Mouse (Mus musculus): Measurements from ENCODE around the gene Msantd2.

Msantd2 gene

DNA sequence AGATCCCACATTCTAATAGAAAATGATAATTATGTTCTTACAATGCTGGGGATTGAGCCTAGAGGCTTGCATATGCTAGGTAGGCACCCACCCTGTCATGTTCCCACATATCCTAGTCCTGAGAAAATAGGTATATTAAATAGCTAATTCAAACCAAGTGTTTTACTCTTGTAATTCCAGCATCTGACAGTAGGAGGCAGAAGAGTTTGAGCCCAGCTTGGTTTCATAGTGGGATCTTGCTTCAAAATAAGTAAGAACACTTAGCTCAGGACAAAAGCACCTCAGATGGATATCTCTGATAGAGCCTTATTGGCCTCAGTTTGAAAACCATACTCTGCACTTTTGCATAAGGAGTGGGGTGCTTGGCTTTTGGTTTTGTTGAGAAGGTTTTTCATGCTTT is 15.2 kb downstream of the Msantd2 start:
- no peak for DNase-seq (ENCODE audit: low spot score in 2 of 2)

DNA sequence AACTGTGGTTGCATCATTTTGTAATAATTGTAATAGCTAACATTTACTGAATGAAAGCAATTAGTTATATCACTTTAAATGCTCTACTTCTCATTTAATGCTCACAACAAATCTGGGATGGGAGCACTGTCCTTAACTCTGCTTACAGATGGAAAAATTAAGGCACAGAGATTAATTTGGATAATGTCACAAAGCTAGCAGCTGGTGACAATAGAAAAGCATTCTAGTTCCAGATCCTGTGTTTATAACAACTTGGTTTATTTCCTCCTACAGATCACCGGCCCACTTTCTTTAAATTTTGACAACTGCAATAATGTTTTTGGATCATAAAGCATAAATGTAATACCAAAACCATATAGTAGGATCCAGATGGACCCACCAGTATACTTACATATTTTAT is 16.9 kb downstream of the Msantd2 start:
- no peak for DNase-seq (ENCODE audit: low spot score in 2 of 2)

DNA sequence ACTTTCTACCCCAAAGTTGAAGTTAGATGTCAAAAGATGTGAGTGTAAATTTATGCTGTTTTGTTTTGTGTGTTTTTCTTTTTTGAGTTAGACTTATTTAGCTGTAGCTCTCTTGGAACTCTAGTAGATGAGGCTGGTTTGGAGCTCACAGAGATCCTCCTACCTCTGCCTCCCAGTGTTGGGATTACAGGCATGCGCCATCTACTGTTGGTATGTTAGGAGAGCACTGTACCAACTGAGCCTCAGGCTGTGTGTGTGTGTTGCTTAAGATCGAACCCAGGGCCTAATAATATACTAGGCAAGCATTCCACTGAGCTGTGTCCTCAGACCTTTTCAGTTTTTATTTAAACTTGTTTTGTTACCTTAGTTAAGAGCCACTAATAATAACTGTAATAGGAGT is 23.0 kb downstream of the Msantd2 start:
- no peak for DNase-seq (ENCODE audit: low spot score in 2 of 2)

DNA sequence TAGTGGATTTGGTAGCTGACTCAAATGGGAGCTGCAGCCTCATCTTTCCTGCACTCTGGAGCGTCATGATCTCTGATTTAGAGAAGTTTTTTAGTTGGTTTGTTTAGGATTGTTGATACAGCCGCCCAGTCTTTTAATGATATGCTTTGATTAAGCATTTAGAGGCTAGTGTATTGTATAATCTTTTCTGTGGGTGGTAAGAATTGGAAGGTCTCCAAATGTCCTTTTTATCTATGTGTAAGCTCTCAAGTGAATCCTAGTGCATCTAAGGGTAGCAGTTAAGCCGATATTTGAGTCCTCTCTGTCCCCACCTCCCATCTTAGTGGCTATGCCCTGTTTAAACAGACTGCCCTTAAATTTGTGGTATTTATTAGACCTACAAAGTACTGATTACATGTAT is 25.3 kb downstream of the Msantd2 start:
- no peak for DNase-seq (ENCODE audit: low spot score in 2 of 2)

DNA sequence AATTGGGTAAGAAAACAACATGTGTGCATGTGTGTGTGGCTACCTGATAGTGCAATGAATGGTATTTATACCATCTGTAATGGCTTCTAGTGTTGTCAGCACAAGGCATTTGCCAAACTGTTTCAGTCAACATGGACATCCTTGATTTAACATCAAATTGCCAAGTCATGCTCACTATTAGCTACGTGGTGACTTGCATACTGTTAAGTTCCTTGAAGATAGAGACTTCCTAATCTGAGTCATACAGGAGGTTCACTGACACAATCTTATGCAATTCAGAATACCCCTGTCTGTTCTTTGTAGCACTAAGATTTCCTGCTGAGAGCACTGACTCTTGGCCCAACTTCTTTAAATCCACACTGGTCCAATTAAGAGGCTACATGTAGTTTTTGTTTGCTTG is 28.3 kb downstream of the Msantd2 start:
- no peak for DNase-seq (ENCODE audit: low spot score in 2 of 2)

DNA sequence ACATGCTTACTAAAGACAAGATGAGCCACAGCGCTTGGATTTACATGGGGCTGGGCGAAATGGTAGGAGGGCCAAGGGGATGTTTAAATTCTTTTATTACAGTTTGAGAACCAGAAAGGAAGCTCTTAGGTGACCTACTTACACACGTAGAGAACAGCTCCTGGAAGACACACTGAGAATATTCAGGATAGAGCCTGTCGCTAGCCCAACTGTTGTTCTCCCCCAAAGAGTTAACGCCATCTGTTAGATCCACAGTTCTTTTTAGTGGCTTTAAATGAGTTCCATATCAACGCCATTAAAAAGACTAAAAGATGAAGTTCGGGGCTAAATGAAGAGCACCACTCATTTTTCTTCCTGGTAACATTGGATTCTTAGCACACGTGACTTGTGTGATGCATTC is 29.9 kb downstream of the Msantd2 start:
- no peak for DNase-seq (ENCODE audit: low spot score in 2 of 2)

DNA sequence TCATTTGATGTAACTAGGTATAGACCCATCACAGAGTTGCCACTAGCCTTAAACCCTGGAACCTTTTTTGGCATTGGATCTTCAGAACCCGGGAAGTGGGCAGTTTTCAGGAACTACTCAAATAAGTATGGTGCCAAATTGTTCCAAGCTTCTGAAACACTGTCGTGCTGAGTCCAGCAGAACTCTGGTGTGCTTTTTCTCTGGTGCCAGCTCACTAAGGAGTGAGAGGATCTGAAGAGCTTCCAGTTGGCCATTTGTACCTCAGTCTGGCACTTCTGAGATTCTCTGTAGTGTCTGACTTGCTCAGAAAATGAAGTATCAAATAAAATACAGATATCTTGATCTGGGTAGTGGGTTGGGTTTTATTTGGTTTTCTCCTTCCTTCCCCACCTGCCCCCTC is 30.9 kb downstream of the Msantd2 start:
- no peak for DNase-seq (ENCODE audit: low spot score in 2 of 2)

DNA sequence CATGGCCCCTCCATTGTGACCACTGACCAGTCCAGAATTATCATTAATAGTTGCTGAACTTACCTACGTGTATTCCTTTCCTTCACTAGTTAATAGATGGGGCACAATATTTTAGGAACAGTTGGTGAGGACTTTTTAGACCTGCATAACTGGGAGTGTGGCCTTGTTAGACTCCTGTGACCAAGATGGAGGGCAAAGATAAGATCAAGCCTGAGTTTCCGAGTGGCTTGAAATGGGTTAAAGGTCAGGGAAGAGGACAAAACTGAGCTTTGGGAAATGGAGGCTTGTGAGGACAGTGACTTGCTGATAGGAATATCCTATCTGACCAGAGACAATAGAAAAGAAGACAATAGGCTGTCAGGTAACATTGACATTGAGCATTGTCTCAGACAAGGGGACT is 36.3 kb downstream of the Msantd2 start:
- DNase-seq (ENCODE audit: low spot score in 2 of 2): no peak

DNA sequence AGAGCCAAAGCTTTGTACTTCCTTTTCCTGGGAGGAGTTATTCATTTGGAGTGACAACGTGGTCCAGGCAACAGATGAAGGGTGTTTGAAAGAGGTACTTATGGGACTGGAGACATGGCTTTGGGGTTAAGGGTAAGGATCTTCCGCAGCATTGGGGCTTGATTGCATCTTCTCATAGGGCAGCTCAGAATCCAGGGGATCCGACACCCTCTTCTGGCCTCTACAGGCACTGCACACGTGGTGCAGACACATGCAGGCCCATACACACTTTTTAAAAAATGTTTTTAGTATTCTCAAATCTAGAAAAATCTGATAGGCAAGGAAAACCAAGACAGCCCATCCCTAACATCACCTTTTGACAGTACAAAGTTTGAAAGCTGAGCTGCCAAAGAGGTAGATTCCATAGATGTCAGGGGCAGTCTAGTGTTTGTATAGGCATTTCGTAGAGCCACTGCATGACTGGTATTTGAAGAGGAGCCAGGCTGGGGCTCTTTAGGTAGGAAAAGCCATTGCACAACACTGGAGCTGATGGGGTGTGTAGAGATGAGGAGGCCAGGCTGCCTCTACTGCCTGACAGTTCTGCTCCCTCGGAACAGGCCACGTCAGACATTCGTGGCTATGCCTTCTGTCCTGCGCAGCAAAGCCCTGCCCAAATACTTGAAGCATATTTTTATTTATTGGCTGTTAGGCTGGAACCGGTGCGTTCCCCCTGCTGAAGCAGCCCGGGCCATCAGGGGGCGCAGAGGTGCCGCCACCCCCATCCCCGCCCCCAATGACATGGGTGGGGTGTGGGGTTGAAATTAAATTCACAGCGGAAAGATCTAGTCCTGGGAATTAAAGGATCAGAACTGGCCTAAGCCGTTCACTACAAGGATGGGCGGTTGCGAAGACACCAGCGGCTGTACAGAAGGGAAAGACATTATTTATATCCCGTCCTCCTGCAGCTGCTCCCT is 37.6 kb downstream of the Msantd2 start:
- DNase-seq (ENCODE audit: low spot score in 2 of 2): no peak

DNA sequence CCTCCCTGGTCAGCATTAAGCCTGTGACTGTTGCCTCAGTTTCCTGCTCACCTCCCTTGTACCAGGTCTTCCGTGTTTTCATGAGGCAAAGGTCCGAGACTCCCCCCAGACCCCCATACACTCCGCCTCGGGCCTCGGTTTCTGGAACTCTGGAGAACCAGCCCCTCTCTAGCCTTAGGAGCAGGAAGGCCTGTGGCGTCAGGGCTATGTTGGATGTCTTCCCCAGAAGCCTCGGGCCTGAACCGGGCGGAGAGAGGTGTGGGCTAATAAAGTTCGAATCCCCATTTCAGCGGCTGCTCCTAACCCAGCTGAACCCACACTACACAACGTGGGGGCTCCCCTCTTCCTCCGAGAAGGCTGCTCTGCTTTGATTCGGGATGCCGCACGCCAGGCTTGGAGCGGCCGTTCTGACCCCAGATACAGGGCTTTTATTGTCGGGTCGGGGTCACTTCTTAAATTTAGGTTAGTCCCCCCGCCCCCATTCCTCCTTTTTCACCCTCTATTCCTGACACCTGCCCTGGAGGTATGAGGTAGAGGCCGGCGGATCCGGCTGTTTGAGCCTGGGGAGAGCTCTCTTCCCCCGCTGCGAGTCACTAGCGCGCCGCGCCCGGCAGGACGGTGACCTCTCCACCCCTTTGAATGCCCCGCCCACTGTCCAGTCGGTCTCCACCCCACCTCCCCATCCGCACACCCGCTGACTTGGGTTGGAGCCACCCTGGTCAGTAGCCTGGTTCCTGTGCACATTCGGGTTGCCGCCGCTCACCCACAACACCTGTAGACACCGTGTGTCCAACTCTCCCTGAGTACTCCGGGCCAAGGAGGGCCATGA is 38.5 kb downstream of the Msantd2 start, which contains the start of gene Esam:
TSS of gene Esam (plus strand) at position 683 of the 829 bp plus-strand sequence.
- DNase-seq (ENCODE audit: low spot score in 2 of 2): no peak

DNA sequence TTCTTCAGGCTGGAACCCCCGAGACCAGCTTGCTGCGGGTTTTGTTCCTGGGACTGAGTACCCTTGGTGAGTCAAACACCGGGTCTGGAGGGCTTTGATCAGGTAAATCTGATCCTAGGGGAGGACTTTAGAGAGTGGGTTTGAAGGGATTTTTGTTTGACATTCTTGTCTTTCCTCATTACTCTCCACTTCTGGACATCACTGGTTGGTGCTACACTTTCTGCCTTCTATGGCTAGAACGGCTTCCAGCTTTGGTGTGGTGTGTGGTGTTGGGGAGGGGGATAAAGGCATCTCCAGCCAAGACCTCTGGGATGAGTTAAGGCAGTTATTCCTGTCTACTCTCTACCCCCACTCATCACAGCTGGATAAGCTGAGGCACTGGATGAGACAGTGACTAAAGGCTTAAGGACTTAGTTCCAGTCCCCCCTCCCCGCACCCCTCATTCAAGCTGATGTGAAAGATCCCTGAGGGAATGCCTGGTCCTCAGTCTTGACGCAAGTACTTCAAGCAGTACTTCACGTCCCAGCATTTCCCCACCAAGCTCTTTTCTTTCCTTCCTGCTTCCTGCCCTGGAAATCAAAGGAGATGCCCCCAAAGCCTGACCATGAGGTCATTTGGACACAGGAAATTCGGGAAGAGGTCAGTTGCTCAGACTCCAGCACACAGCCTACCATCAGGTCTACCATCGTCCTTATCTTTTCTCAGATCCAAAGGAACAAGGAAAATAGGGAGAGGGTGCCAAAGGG is 39.3 kb downstream of the Msantd2 start:
- DNase-seq (ENCODE audit: low spot score in 2 of 2): no peak

DNA sequence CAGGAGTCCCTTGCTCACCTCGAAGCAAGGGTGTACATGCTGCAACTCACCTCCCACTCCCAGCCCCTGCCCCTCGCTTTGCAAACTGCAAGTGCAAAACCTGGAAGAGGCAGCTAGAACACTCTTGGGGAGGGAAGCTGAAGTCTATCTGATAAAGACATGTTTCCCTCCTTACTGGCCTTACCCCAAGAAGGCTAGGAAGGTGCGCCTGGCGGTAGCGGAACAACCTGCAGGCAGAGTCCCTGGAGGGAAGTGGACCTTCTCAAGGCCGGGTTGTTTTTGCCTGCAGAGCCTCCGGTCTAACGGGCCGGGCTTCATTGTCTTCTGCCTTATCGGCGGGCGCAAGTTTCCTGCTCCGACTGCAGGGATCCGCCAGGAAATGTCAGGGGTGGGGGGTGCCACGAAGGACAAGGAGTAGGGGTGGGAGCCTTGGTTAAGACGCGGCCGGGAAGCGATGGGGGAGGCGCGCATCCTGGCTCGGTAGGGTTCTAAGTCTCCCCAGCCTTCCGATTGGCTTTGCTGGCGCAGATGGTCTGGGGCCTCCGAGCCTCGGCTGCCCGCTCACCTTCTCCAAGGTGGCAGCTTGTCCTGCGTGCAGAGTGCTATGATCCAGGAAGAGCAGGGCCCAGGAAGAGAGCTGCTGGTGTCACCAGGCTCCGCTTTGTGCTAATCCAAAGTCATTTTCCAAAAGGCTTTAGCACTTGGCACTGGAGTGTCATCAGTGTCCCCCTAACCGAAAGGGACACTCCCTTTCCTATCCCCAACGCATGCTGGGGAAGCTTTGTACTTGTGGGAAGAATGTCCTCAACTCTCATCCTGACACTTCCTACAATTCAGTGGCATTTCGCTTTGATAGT is 41.1 kb downstream of the Msantd2 start:
- DNase-seq (ENCODE audit: low spot score in 2 of 2): no peak

DNA sequence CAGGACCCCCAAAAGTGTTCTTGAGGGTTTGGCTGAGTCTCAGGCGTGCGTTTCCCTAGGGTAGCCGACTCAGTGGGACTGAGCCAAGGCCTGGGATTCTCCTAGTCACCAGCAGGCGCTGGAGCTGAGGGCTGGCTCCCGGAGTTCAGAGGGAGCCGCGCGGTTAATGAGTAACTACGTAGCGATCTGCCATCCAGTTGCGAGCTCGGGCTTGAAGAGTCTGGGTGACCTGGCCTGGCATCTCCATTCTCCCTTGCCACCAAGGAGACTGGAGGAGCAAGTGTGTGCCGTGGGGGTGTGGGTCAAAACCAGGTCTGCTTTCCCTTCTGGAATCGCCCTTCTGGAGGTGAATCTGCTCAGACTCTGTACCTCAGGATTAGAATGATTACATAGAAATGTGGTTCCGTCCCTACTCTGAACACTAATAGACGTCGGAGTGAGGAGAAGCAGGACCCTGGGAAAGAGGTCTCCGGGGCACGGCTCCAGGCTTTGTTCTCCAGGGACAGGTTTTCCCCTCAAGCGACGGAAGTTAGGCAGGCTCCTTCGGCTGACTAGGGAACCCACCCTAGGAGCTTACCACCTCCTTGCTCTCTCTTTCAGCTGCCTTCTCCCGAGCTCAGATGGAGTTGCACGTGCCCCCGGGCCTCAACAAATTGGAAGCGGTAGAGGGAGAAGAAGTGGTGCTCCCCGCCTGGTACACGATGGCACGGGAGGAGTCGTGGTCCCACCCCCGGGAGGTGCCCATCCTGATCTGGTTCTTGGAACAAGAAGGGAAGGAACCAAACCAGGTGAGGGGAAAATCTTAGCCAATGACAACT is 42.0 kb downstream of the Msantd2 start:
- no peak for DNase-seq (ENCODE audit: low spot score in 2 of 2)

DNA sequence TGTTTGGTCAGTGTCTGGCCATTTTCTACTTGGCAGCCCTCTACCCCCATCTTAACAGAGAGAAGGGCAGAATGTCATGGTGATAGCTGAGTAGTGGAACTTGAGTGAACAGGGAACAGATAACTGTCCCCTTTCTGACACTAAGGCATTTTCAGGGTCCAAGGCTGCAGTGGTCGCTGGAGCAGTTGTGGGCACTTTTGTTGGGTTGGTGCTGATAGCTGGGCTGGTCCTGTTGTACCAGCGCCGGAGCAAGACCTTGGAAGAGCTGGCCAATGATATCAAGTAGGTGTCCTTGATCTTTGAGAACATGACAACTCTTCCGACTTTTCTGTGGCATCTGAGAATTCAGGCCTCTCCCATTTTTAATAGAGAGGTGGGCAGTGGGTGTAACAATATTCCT is 47.7 kb downstream of the Msantd2 start:
- DNase-seq (ENCODE audit: low spot score in 2 of 2): no peak

DNA sequence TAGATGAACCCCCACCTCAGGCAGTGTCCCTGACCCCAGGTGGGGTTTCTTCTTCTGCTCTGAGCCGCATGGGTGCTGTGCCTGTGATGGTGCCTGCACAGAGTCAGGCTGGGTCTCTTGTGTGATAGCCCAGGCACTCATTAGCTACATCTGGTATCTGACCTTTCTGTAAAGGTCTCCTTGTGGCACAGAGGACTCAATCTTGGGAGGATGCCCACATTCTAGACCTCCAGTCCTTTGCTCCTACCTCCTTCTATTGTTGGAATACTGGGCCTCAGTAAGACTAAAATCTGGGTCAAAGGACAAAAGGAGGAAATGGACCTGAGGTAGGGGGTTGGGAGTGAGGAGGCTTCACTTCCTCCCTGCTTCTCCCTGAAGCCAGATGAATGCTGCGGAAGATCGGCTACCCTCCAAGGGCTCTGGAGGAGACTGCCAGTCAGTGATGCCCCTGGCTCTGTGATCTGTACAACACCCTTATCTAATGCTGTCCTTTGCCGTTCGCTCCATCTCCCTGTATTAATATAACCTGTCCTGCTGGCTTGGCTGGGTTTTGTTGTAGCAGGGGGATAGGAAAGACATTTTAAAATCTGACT is 48.6 kb downstream of the Msantd2 start:
- no peak for DNase-seq (ENCODE audit: low spot score in 2 of 2)

DNA sequence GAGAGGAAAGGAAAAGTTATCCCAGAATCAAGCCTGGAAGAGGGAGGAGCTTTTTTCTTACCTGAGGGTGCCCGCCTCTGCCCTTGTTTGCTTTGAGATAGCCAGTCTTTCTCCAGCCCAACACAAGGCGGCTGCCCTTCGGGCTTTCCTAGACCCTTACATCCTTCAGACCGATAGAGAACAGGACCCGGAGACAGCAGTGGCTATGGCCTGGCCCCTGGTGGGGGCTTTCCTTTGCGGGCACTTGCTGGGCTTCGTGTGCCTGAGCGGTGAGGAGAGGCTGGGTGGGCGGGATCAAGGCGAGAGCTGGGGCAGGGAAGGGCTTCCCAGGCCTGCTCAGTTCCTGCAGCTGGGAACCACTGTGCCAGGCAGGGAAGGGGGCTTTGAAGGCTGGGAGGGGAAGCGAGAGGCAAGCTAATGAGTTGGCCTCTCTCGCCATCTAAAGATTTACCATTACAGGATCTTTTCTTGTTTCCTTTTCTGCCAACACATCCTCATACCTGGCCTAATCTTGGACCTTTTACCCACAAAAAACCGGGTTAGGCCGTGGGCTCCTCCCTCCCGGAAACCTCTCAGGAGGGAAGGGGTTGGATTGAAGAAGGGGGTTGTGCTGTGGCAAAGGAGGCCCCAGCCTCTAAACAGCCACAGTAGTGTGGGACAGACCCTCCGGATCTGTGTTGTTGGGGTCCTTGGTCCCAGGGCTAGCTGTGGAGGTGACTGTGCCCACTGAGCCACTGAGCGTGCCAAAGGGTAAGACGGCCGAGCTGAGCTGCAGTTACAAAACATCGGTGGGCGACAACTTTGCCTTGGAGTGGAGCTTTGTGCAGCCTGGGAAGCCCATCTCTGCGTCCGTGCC is 50.3 kb downstream of the Msantd2 start, which contains the start of gene Vsig2:
TSS of gene Vsig2 (plus strand) at position 86 of the 856 bp plus-strand sequence.
- DNase-seq (ENCODE audit: low spot score in 2 of 2): no peak

DNA sequence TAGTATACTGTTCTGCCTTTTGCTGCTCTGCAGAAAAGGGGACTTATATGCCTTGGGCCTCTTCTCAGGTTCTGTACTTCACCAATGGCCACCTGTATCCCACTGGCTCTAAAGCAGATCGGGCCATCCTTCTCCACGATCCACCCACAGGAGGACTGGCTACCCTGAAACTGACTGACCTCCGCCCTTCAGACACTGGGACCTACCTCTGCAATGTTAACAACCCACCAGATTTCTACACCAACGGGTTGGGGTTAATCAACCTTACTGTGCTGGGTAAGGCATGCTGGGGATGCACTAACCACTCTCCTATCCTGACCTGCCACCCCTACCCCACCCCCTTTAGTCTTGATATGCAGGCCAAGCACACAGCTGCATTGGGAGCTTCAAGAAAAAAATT is 51.1 kb downstream of the Msantd2 start:
- no peak for DNase-seq (ENCODE audit: low spot score in 2 of 2)

DNA sequence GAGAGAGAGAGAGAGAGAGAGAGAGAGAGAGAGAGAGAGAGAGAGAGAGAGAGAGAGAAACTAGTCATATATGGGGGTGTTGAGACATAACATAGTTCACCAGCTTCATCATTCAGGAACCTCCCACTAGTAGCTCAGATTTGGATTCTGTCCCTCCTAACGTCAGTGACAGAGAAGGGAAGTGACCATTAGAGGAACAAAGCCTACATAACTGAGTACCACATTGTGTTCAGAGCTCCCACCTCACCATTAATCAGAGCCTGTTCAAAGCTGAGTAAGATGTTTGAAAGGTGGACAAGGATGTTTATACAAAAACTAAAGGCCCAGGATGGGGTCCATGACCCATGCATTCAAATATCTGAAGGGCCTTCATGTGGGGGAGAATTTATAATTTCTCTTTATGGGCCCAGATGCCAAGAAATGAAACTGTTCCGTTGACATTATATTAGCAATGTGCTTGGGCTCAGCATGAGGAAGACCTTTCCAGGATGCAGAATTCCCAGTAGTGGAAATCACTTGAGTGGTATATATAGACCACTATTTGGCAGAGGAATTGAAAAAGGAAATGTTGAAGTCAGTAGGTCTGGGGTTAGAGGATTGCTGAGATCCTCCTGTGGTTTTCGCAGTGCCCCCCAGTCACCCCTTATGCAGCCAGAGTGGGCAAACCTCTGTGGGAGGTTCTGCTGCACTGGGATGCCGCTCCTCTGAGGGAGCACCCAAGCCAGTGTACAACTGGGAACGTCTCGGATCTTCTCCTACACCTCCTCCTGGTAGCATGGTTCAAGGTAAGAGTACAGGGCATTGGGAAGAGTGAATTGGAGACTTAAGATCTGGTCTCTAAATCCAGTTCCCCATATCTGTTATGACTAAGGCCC is 51.8 kb downstream of the Msantd2 start:
- no peak for DNase-seq (ENCODE audit: low spot score in 2 of 2)
